Mouse (Mus musculus) embryo, embryonic 10 days (tissue): ENCODE measurements around the gene Ddit4.
A peak's percentile ranks its signal among the peaks of the same experiment; 100 is the strongest.

Experiments
- DNase-seq: peaks from one replicate; pipeline ENCODE4 v3.0.0-alpha.2; 2015; ENCODE audit warnings: low spot score

Ddit4 gene

GRCm38 (mm10) chr10:59971813-59972212 is 20.2 kb upstream of the Ddit4 start:
- no peak for DNase-seq

GRCm38 (mm10) chr10:59970450-59971062 is 18.9 kb upstream of the Ddit4 start:
- no peak for DNase-seq

GRCm38 (mm10) chr10:59969821-59970449 is 18.3 kb upstream of the Ddit4 start:
- DNase-seq = peak; percentile 90

GRCm38 (mm10) chr10:59967309-59967942 is 15.8 kb upstream of the Ddit4 start:
- DNase-seq = no peak

GRCm38 (mm10) chr10:59966743-59967142 is 15.1 kb upstream of the Ddit4 start:
- no peak for DNase-seq

- peak; percentile 56 for DNase-seq
These were observed 14.2 kb upstream of the Ddit4 start for GRCm38 (mm10) chr10:59965788-59966187.

DNA sequence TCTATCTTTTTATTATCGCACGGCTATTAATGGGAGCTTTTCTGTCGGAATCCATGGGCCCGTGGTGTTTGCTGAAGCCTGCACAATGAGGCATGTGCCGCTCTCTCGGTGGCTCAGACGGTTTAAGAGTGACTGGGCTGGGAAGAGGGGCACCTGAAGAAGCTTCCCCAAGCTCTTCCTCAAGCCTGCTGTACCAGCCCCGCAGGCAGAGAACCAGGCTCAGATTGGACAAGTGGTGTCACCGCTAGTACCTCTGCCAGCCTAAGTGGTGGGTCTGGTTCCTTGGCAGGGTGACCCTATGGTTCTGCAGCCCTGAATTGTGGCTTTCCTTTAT is 13.7 kb upstream of the Ddit4 start:
- no peak for DNase-seq

DNA sequence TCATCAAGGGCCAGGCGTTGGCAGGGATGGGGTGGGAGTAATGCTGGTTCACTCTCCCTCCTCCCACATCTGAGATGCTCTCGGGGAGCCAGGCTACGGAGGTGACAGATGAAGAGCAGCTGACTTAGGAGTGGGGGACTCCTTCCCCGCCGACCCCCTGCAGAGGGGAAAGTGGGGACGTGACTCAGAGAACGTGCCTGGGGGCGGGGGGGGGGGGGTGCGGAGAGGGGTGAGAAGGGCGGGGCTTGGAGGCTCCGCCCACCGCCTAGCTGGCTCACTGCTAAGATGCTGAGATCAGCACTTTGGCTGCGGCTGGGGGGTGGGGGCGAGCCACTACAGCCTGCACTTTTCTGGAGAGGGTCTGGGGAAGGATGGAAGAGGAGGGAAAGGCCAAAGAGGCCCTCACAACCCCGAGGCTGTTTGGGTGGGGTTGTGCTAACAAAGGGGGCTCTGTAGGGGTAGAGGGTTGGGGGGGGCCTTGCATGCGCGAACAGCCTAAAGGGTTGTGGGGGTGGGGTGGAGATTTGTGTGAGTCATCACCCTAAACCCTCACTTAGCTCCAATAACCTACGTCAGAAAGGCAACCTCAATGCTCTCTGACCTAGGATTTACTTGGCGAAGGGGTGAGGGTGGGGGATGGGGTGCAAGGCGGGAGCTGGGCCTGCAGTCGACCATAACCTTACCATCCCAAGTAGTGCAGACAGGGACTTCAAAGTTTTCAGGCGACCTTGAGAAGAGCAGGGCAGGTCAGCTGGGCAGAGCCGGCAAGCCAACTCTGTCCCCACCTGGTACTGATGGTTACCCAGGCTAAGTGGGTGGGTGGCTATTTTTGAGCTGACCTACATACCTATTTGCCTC is 13.1 kb upstream of the Ddit4 start:
- DNase-seq = peak; percentile 68

DNA sequence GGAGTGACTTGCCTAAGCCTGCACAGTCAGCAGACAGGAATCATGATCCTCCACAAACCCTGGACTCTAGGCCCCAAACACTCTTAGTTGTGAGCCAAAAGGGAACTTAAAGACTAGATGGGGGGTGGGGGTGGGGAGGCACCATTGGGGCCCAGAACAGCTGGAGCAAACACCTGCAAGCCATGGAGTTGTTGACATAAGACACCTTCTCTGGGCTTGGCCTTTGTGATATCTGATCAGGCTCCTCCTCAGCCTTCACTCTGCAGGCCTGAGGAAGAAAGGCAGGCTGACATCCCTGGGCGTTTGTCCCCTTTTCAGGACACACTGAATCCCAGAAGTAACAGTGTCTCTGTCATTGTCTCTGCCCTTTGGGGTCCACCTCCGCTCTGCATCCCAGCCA is 12.0 kb upstream of the Ddit4 start:
- no peak for DNase-seq

GRCm38 (mm10) chr10:59959517-59959916 is 7.9 kb upstream of the Ddit4 start:
- no peak for DNase-seq

DNA sequence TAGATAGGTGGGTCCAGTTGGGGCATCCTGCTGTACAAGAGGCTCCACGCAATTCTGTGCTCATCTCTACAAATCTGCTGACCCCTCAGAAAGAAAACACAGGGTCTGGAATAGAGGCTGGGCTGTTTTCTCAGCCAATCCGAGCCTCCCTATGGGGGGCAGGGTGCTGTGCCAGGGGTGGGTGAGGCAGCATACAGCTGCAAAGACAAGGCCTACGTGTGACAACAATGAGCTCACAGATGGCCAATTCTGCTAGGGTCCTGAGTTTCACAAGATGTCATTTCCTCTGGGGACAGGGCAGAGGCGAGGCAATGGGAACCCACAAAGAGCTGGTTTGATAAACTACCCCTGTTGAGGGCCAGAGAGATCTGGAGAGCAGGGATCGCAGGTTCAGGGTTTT is 6.8 kb upstream of the Ddit4 start:
- no peak for DNase-seq

DNA sequence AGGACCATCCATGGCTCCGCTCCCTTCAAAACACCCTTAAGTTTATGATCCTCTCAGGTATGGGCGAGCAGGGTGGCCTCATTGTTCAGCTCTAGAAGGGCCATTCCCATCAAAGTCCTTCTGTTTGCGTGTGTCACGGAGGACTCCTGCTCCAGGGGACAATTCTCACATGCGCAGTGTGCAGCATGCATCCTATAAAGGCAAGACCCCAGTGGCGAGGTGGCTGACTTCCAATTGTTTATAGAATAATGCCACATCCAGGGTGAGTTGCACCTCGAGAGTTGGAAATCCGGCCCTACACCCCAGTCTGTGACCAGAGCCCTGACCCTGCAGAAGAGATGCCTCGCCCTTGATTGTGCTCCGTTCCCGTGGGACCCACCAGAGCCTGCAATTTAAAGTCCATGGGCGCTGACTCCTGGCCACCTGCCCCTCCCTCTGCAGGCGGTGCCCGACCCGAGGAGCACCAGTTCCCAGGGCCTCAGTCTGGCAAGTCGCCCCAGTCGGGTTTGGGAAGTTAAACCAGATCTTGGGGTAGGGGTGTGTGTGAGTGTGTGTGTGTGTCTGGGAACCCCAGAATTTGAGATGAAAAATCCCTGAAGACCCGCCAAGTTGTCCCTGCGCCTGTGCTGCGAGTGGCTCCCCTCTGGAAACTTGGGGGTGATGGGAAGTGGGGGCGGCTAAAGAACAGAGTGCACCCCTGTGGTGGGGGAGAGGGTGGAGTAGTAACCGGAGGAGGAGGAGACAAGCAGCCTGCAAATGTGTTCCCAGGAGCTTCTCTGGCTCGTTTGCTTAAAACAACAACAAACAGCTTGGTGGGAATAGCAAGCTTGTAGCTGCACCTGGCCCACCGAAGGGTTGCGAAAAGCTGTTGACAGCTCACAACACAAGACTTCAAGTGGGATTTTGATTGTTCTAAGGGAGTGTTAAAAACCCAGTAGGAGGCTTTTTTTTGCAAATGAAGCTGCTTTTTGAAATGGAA is 5.8 kb upstream of the Ddit4 start:
- no peak for DNase-seq

DNA sequence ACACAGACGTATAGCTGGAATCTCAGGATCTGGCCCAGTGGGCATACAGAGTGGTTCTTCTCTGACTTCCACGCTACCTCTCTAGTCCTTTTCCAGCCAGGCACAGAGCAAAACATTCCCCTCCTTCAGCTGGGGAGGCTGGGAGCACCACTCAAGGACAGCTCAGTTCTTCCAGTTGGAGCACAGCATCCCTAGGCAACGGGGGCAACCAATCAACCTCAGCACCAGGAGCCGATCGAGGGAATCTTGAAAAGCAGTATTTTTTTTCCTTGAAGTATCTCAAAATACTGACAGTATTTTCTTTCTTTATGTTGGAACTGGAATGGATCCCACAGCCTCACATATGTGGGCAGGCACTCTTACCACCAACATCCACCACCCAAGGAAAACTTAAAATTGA is 5.0 kb upstream of the Ddit4 start:
- no peak for DNase-seq

DNA sequence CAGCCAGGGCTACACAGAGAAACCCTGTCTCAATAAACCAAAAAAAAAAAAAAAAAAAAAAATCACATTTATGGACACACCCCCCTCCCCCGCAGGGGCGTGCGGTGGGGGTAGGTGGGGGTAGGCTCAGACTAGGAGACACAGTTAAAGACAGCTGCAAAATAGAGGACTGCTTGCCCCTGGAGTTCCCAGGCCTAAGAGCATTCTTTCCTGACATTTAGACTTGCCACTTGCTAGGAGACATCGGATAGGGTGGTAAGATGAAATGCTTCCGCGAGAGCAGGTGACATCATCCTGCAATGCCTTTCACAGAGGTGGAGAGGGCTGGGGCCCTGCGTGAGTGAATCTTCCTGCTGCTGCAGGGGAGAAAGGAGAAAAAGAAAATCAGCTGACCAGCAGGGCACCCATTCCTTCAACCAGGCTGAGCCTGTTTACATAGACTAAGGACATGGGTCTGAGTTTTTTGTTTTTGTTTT is 2.0 kb upstream of the Ddit4 start:
- no peak for DNase-seq

DNA sequence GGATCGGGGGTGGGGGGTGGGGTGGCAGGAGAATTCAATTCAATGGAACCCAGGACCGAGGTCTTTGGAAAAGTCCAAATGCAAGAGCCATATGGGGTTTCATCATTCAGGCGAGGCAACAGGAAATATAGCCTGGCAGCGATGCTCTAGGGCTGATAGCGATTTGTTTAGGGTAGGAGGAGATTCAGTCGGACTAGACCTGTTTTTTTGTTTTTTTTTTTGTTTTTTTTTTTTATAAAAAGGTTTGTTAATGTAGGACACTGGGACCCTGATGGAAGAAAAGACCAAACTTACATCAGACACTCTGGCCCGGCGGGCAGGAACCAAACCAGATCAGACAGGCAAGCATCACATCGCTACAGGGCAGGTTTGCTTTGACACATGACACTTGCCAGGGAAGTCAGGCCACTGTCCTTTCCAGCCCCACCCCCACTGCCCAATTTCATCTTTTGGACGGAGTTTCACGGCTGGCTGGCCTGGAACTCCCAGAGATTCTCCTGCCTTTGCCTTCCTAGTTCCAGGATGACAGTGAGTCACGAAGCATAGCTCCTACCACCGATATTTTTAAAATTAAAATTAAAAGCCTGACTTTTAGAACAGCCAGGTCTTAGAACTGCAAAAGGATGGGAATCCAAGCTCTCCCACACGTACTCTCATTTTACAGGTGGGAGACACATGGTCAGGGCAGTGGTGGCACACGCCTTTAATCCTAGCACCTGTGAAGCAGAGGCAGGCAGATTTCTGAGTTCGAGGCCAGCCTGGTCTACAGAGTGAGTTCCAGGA is 1.3 kb upstream of the Ddit4 start:
- peak; percentile 77 for DNase-seq

GRCm38 (mm10) chr10:59952152-59952780 is 632 bp upstream of the Ddit4 start:
- peak; percentile 80 for DNase-seq

DNA sequence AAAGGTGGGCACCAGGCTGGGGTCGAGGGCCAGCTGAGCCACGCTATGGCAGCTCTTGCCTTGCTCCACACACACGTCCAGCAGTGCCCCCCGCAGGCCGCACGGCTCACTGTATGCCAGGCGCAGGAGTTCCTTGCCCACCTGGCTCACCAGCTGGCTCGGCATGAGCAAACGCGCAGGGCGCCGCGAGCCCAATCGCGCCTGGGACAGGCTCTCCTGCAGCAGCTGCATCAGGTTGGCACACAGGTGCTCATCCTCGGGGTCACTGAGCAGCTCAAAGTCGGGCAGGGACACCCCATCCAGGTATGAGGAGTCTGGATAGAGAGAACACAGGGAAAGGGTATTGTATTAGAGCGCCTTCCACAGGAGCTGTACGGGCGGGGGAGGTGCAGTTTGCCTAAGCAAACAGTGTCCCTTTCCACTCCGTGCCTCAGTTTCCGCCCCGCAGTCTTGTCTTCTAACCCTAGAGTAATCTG is 880 bp downstream of the Ddit4 start:
- peak; percentile 83 for DNase-seq

GRCm38 (mm10) chr10:59949783-59950605 is 1.6 kb downstream of the Ddit4 start:
- DNase-seq = no peak

GRCm38 (mm10) chr10:59949255-59949648 is 2.4 kb downstream of the Ddit4 start:
- no peak for DNase-seq
